Mouse (Mus musculus): ENCODE data around the gene Aco2.
"Not testable (repeated sequence)": the region's sequence is repeated elsewhere in the genome, so short reads cannot be mapped to it uniquely, and the experiment has no call there.

Gene Aco2

DNA sequence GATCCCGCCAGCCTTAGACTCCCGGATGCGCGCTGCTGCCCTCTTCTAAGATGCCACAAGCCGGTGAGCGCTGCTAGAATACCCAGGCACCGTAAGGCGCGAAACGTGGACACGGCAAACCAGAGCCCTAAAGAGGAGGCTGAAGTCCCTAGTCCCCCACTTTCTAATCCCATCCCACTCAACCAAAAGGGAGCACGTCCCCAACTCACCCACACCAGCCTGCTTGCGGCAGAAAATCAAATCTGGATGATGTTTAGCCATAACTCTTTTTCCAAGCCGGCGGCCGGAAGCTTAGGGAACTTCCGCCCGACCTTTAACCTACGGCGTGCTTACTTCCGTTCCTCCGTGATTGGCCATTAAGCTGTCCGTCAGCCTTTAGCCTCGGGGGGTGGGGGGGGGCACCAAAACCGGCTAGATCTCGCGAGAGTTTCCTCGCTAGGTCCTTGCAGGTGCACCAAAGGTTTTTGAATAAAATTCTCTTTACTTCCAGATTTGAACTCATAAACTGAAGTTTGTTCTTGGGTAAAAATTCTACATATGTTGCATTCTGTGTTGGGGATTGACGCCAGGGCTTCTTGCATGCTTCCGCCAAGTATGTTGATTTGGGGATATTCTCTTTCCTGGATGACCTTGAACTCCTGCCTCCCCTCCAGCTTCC lies 376 bp upstream of the Aco2 start, which contains the start of gene Phf5a:
Gene Phf5a (minus strand): TSS at position 308 of the 658 bp plus-strand sequence.
- DNase-seq (ENCODE audit: extremely low spot score, low spot score) = peak; percentile 94

DNA sequence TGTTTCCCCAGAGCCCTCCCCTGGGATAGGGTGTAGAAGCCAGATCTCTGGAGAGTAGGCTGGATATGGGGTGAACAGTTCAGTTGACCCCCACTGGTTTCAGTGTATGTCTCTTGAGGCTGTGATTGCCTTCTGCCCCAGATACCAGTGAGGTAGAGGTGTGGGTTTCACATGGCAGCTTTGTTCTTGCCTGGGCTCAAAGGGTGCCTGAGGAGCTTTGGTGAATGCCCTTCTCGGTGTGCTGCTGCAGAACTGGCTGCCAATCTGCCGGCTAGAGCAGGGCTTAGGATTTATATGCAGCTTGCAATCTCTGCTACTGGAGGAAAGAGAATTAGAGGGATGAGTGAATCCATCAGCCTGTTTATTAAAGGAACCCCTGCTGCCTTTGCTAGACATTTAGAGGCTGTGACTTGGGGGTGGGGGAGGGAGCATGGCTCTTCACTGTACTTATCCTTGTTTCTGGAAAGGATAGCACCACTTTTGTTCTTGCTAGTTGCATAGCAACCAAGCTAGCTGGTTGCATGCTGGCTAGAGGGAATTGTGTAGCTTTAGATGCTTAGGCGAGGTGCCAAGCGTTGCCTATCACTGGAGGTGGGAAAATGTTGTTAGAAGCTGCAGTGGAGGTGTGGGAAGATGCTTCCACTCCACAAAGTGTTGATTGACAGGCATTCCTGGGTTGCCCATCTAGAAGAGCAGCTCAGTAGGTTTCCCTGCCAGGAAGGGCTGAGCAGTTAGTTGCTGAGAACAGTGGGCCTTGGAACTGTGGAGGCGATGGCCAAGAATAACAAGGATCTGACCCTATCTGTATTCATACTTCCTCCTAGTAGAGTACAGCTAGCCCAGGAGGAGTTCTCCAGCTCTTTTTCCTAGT lies 7.7 kb downstream of the Aco2 start:
- DNase-seq (ENCODE audit: extremely low spot score, low spot score) = no peak

DNA sequence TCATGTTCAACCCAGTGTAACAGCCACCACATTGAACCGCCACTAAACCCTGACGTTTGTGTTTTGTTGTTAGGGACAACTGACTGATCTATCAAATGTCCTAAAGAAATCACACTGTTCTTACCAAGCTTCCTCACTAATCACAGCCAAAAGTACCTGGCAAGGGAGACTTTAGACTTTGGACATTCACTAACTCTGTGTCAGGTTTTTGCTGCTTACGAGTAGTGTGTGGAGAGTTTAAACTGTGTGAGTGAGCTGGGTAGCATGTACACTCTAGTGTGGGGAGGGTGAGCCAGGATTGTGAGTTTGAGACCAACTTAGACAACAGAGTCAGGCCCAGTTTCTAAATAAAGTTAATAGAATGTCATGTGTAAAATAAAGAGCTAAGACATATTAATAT lies 10.2 kb downstream of the Aco2 start:
- DNase-seq (ENCODE audit: extremely low spot score, low spot score) = no peak

DNA sequence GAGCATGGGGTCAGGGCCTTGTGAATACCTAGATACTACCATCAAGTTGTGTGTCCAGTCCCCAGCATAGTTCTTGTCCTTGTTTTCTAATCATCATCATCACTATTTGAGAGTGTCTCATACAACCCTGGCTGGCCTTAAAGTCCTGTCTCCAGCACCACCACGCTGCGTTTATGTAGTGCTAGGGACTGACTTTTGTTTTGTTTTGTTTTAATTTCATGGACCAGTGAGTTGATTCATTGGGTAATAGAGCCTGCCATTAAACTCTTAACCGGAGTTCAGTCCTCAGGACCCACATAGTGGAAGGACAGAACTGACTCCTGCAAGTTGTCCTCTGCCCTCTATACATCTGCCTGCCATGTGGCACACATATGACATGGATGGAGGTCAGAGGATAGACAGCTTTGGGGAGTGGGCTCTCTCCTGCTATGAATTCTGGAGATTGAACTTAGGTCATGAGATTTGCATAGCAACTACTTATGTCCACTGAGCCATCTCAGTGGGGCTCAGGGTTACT lies 13.4 kb downstream of the Aco2 start:
- no peak for DNase-seq (ENCODE audit: extremely low spot score, low spot score)

DNA sequence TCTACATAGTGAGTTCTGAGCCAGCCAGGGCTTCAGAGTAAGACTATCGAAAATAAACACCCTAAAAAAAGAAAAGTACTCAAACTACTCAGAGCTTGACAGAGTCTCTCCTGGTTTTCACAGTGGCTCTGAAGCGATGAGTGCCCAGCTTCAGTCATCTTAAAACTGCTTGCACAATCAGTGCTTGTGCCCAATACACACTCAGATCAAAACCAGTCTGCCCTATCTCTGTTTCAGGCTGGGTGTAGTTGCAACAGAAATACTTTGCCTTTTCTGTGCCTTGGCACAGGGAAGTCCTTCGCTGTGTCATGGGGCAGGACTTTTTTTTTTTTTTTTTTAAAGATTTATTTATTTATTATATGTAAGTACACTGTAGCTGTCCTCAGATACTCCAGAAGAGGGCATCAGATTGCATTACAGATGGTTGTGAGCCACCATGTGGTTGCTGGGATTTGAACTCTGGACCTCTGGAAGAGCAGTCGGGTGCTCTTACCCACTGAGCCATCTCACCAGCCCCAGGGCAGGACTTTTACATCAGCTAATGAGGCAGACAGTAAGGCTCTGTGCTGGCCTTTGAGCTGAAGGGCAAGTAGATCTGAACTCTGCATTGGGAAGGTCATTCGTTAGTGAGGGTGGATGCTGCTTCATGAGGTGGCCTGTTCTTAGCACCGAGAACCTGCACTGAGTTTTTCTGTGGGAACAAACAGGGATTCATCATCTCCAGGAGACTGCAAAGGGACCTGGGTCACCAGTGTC lies 14.9 kb downstream of the Aco2 start:
- no peak for DNase-seq (ENCODE audit: extremely low spot score, low spot score)

DNA sequence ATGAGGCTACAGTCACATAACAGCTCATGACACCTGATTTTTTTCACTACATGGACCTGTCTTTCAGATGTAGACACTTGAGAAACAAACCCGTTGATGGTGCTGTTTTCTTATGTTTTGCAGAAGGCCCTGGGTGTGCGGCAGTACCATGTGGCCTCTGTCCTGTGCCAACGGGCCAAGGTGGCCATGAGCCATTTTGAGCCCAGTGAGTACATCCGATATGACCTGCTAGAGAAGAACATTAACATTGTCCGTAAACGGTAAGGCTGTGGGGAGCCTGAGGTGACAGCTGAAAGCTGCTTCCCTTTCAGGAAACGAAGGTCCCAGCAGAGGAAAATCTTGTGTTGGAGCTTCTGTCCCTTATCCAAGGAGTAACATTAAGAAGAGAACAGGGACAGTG lies 17.1 kb downstream of the Aco2 start:
- no peak for DNase-seq (ENCODE audit: extremely low spot score, low spot score)

DNA sequence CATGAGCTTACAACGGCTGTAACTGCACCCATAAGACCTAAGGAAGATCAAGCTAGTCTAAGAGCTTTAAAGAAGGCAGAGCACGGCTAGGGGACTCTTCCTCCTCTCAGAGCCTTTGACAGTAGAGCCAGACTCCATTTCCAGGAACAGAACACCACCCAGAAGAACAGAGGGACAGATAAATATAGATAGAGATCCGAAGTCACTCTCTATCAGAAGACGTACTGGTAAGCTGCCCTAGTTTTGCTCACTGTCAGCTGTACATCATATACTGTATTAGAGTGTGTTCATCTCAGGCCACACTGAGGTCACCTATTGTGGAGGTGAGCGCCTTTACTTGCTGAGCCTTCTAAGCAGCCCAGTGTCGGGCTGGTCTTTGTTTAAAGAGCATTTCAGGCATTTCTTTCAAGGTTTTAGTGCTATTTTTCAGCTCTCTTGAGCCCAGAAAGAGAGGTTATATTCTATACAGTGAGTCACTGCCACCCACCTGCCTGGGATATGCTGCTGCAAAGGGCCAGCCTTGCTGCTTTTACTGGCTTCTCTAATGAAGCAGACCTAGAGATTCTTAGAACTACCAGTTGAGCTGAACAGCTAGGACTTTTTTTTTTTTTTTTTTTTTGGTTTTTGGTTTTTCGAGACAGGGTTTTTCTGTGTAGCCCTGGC lies 19.2 kb downstream of the Aco2 start:
- no peak for DNase-seq (ENCODE audit: extremely low spot score, low spot score)

DNA sequence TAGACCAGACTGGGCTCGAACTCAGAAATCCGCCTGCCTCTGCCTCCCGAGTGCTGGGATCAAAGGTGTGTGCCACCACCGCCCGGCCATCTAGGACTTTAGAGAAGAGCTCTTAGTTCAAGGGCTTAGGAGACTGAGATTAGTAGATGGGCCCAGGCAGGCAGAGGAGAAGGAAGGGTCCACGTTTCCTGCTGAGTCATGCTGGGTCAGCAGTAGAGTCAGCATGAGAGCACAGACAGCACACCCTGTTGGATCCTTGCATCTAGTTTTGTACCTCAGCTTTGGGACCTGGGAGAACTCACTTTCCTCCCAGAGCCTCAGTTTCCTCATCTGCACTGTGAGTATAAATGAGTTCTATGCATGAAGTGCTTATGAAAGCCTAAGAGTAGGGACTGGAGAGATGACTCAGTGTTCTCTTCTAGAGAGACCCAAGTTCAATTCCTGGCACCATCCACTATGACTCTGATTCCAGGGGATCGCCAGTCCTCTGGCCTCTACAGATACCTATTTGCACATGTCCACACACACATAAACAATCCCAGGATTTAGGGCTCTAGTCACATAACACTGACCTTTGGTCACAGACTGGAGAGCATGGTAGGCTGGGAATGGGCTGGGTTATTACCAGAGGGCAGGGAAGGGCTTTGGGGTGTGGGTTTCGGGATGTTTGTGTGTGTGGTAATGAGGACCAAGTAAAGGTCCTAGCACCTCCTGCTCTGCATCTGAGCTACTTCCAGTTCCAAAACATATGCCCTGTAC lies 19.9 kb downstream of the Aco2 start:
- DNase-seq (ENCODE audit: extremely low spot score, low spot score) = no peak

DNA sequence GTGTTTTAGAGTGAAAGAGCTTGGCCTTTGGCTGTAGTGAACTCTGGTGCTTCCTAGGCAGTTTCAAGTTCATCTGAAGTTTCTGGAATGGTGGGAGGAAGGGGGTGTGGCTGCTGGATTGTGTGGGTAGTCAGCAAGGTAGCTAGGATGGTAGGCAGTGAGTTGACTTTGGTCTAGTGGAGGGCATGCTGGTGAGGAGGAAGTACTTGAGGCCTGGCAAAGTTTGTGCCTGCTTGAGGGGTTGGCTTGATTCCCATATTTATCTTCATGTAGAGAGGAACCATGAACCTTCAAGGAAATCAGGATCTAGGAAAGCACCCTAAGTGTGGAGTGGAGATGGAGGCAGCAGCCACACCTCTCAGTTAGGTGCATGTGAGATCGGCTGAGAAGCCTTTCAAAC lies 21.9 kb downstream of the Aco2 start:
- no peak for DNase-seq (ENCODE audit: extremely low spot score, low spot score)

DNA sequence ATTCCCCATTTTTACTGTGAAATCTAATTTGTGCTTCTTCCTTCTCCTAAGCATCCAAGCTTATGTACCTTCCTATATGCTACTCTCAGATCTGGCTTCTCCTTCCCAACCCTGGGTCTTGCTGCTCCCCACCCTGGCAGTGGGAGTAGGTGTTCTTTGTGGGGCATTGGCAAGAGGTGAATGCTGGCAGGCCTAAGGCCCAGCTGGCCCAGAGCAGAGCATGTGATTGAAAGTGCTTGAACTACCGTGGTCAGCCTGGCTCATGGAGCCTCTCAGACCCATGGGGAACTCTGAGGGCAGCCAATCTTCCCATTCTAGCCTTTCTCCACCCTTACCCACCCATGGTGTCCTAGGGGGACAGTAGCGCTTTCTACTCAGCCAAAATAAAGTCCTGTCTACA lies 24.3 kb downstream of the Aco2 start:
- DNase-seq (ENCODE audit: extremely low spot score, low spot score) = no peak

DNA sequence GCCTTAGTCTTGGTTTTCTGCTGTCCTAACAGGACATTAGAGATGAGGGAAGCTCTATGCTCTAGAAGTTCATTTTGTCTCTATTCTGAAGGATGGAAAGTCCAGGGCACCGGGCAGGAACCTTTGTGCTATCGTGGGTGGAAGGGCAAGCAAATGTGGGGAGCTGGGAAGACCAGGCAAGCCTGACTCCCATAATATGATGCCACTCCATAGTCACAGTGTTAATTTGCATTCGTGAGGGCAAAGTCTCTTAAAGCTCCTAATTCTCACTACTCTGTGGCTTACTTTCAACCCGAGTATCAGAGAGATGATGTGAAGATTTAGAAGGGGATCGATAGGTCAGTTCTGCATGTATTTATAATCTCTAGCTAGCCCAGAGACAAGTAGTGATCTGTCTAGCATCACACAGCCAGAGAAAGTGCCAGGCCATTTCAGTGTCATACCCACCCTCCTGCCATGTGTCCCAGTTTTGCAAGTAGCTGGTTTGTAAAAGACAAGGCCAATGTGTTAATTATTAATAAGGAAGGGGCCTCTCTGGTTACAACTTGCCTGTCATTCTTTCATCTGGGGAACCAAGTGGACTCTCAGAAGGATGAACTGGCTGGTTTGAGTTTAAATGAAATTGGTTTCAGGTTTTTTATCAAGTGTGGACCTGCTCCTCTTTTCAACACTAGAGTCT lies 25.6 kb downstream of the Aco2 start:
- DNase-seq (ENCODE audit: extremely low spot score, low spot score) = no peak

DNA sequence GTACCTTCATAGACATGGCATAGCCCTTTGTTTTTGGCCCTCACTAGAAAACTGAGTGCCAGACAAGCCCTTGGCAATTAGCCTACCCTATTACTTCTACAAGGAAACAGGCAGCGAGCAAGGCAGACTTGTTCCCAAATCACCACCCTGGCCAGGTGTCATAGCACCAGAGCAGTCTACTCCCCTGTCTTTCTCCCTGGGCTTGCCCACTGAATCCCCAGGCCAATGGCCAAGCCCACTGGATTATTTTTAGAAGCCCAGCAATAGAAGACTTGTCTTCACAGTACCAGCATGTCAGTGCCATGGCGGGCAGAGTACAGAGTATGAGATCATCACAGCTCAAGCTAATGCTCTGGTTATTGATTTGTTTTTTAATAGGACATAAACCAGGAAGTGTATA lies 26.6 kb downstream of the Aco2 start:
- no peak for DNase-seq (ENCODE audit: extremely low spot score, low spot score)

DNA sequence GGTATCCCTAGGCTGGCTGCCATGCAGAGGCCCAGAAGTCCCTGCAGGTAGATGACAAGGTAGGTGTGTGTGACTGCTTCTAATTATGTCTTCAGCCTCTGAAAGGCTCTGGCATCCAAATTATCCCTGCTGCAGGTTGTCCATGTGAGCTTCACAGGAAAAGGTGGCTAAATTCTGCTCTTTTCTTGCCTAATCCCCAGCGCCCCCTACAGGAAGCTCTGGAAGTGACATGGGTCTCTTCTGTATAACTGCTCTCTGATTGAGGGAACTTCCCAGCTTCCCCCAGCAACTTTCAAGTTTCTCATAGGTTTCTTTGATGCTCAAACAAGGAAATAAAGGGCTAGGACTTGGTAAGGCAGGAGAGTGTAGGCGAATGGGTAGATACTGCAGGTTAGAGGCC lies 32.8 kb downstream of the Aco2 start:
- peak; percentile 67 for DNase-seq (ENCODE audit: extremely low spot score, low spot score)

DNA sequence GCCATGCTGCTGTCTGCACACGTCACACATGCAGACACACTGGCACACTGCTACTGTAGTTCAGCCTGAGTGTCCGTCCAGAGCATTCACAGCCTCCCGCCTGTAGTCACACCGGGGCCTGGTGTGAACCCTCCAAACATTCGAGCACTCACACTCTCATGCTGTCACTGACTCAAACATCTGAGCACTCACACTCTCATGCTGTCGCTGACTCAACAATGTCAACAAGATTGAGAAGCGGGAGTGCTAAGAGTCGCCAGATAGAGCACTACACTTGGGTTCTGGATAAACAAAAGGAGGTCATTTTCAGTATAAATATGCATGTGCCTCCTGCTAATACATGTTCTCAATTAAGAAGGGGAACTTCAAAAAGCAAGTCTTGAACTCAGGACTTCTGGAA lies 35.8 kb downstream of the Aco2 start:
- no peak for DNase-seq (ENCODE audit: extremely low spot score, low spot score)

DNA sequence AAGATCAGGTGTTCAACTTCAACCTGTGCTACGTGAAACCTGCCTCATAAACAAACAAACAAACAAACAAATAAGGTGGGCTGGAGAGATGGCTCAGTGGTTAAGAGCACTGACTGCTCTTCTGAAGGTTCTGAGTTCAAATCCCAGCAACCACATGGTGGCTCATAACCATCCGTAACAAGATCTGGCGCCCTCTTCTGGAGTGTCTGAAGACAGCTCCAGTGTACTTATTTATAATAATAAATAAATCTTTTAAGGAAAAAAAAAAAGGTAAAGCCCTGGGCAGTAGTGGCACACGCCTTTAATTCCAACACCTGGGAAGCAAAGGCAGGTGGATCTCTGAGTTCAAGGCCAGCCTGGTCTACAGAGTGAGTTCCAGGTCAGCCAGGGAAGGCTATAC lies 36.7 kb downstream of the Aco2 start:
- not testable (repeated sequence) for DNase-seq (ENCODE audit: extremely low spot score, low spot score)

DNA sequence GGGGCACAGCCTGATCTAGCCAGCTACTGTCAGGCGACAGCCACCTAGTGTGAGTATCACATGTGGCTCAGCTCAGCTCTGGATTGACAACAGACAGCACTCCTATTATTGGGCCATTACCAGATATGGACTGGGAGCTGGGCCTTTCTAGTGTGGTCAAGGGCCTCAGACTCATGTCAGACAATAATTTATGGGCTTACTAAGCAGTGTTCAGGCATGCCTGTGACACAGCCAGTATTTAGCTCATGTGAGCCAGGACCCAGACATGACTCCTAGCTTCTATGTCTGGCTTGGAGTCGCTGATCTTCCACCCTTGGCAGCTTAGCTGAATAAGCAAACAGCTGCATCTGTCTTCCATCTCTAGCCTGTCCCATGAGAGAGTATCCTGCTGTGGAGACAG lies 40.4 kb downstream of the Aco2 start:
- no peak for DNase-seq (ENCODE audit: extremely low spot score, low spot score)

DNA sequence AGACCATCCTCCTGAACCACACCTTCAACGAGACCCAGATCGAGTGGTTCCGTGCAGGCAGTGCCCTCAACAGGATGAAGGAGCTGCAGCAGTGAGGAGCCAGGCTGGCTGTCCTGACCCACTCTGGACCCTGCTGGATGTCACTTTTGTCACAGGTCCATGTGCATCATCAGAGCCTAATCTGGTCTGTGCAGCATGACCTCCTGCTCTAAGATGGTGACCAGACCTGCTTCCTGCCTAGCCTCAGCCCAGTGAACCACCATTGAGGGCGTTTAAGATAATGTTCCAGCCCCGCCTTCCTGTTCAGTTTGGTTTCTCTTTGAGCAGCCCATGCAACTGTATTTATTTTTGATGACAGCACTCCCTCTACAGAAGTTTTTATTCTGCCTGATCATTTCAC lies 42.6 kb downstream of the Aco2 start:
- DNase-seq (ENCODE audit: extremely low spot score, low spot score) = no peak

DNA sequence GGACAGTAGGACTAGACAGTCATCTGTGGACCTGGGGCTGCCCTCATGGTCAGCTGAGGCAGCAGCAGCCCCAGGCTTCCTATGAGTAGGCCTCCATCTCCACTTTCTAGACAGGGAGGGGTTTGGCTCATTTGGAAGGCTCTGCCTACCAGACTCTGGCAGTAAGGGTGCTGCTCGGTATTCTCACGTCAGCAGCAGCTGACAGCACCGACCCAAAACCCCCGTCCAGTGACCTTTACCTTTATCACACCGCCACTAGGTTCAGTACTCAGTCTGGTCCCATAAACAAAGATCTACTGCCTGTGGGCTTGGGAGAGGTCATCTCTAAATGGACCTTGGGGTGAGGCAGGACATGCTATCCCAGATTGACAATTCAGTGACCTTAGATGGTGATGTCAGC lies 43.6 kb downstream of the Aco2 start:
- no peak for DNase-seq (ENCODE audit: extremely low spot score, low spot score)

DNA sequence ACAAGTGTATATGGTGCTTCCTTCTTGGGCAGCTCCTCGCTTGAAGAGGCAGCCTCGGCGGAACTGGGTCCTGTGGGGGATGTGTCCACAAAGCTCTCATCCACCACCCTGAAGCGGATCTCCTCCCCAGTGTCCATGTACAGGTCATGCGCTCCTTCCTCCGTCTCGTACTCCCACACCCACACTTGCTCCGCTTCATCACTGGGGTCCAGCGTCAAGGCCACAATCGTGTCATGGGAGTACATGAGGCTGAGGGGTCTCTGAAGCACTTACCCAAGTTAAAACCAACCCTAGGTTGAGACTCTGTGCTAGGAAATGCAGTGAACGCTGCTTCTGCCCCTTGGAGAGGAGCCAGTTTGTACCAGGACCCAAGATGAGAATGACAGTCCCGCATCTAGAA lies 45.1 kb downstream of the Aco2 start:
- no peak for DNase-seq (ENCODE audit: extremely low spot score, low spot score)
